In genomic region chr12:36923558-36923957, GRCm38 (mm10) we compare ENCODE assay signal across 19 mouse cellular contexts.
A peak's percentile ranks its signal among the peaks of the same experiment; 100 is the strongest.
DNase-seq lines count a peak whose midpoint lies in the region; ATAC-seq and TF ChIP-seq lines count a peak whose summit lies in the region.
"Had no signal": no experiment of that assay in that cellular context is flagged by ENCODE, and none has a peak within 500 bp of the region (broad histone marks: within the 10 kb centered on the region; RNA-seq: fewer than 3 reads in every experiment).

No protein-coding gene starts in this region.

- peak; percentile 64; the same call in 1 of the 2 replicates for ATAC-seq in limb, embryonic 13.5 days (ENCODE audit: low FRiP score, low read depth)
- ATAC-seq in limb, embryonic 14.5 days (ENCODE audit: low FRiP score, low read depth) = peak; percentile 71
- ATAC-seq: activated CD4-positive, CD25-positive, alpha-beta regulatory T cell, adult 4 months; CD4-positive, CD25-positive, alpha-beta regulatory T cell, adult 4 months; Patski had no signal

- 0 out of 2 replicates have a peak, but pooled peaks cover 8% of the 10 kb centered on the region for H3K4me1 ChIP-seq in limb, embryonic 13.5 days
- H3K4me1 ChIP-seq in limb, embryonic 10.5 days = peaks cover 9% of the 10 kb centered on the region
- peaks cover 4% of the 10 kb centered on the region; the same call in 1 of the 2 replicates for H3K4me1 ChIP-seq in limb, embryonic 14.5 days (ENCODE audit: control insufficient read depth, insufficient read depth, low read length)
- H3K4me1 ChIP-seq in heart, embryonic 10.5 days = no peaks in the 10 kb centered on the region

- DNase-seq in limb, embryonic 10.5 days (ENCODE audit: low spot score) = no peak
- DNase-seq in limb, embryonic 14.5 days (ENCODE audit: low spot score) = peak; percentile 48
- no peak for DNase-seq in heart, embryonic 10.5 days (ENCODE audit: low spot score)
- DNase-seq: adrenal gland, adult 2 months; adrenal gland, adult 8-10 months; adrenal gland, postnatal 10 days; adrenal gland, postnatal 14 days; adrenal gland, postnatal 25 days; adrenal gland, postnatal 36 days; B cell, adult 2 months; cerebellum, adult 11 months; cerebellum, adult 11-12 months; cerebellum, adult 18-20 months had no signal

- no peak overlapping the region for H3K4me3 ChIP-seq in limb, embryonic 13.5 days
- no peak overlapping the region for H3K4me3 ChIP-seq in limb, embryonic 10.5 days
- no peak overlapping the region for H3K4me3 ChIP-seq in limb, embryonic 14.5 days (replicated peaks; ENCODE audit: low read length)
- H3K4me3 ChIP-seq in heart, embryonic 10.5 days = no peak overlapping the region

- WGBS in limb, embryonic 13.5 days = 50% methylated on average over 2 of the region's 2 CpGs
- 88% methylated on average over 2 of the region's 2 CpGs for WGBS in limb, embryonic 10.5 days
- 68% methylated on average over 2 of the region's 2 CpGs for WGBS in limb, embryonic 14.5 days
- 90% methylated on average over 2 of the region's 2 CpGs for WGBS in heart, embryonic 10.5 days

- no peak overlapping the region for H3K9ac ChIP-seq in limb, embryonic 13.5 days
- H3K9ac ChIP-seq in limb, embryonic 14.5 days (ENCODE audit: low read depth, low read length, severe bottlenecking) = no peak overlapping the region

- H3K36me3 ChIP-seq in limb, embryonic 13.5 days = no peaks in the 10 kb centered on the region
- no peaks in the 10 kb centered on the region for H3K36me3 ChIP-seq in limb, embryonic 10.5 days
- H3K36me3 ChIP-seq in limb, embryonic 14.5 days (ENCODE audit: control insufficient read depth, insufficient read depth, low read length) = no peaks in the 10 kb centered on the region
- H3K36me3 ChIP-seq in heart, embryonic 10.5 days = no peaks in the 10 kb centered on the region
- H3K36me3 ChIP-seq: G1E had no signal

- no peaks in the 10 kb centered on the region for H3K9me3 ChIP-seq in limb, embryonic 13.5 days
- no peaks in the 10 kb centered on the region for H3K9me3 ChIP-seq in limb, embryonic 10.5 days (replicated peaks)
- no peaks in the 10 kb centered on the region for H3K9me3 ChIP-seq in limb, embryonic 14.5 days (ENCODE audit: control insufficient read depth, low read length)
- no peaks in the 10 kb centered on the region for H3K9me3 ChIP-seq in heart, embryonic 10.5 days
- H3K9me3 ChIP-seq: G1E had no signal

- H3K4me2 ChIP-seq in limb, embryonic 13.5 days (replicated peaks) = no peak overlapping the region
- no peak overlapping the region for H3K4me2 ChIP-seq in limb, embryonic 14.5 days (replicated peaks; ENCODE audit: low read depth, low read length, severe bottlenecking)

- TF ChIP-seq POLR2A in limb, embryonic 14.5 days (IDR thresholded peaks at IDR 0.05; ENCODE audit: borderline replicate concordance, extremely low read depth, insufficient read depth, insufficient read length) = no peak

- no peaks in the 10 kb centered on the region for H3K27me3 ChIP-seq in limb, embryonic 13.5 days
- no peaks in the 10 kb centered on the region for H3K27me3 ChIP-seq in limb, embryonic 10.5 days (ENCODE audit: low read depth, poor library complexity, severe bottlenecking)
- H3K27me3 ChIP-seq in limb, embryonic 14.5 days (ENCODE audit: control insufficient read depth, insufficient read depth, low read length) = no peaks in the 10 kb centered on the region
- H3K27me3 ChIP-seq in heart, embryonic 10.5 days (ENCODE audit: insufficient read depth, poor library complexity, severe bottlenecking) = no peaks in the 10 kb centered on the region
- H3K27me3 ChIP-seq: CH12.LX, Patski had no signal

- no peak overlapping the region for H3K27ac ChIP-seq in limb, embryonic 13.5 days
- no peak overlapping the region for H3K27ac ChIP-seq in limb, embryonic 10.5 days
- H3K27ac ChIP-seq in limb, embryonic 14.5 days (replicated peaks; ENCODE audit: low read depth, low read length) = no peak overlapping the region
- H3K27ac ChIP-seq in heart, embryonic 10.5 days = no peak overlapping the region
